ENCODE assay signal across 10 mouse cellular contexts in genomic region chr7:107568971-107569370, GRCm38 (mm10). TPM values are rescaled to one million over a fixed set of nuclear protein-coding genes. Genes with fewer than 3 reads are reported as not detected.
DNase-seq lines count a peak whose midpoint lies in the region; ATAC-seq lines count a peak whose summit lies in the region.
"Had no signal": no experiment of that assay in that cellular context is flagged by ENCODE, and none has a peak within 500 bp of the region (broad histone marks: within the 10 kb centered on the region; RNA-seq: fewer than 3 reads in every experiment).

No protein-coding gene starts in this region.

- peaks cover 15% of the 10 kb centered on the region for H3K36me3 ChIP-seq in kidney, embryonic 16.5 days (ENCODE audit: insufficient read depth, low read length)
- peaks cover 27% of the 10 kb centered on the region for H3K36me3 ChIP-seq in embryonic facial prominence, embryonic 10.5 days (replicated peaks)
- peaks cover 28% of the 10 kb centered on the region for H3K36me3 ChIP-seq in limb, embryonic 13.5 days

- ATAC-seq in kidney, embryonic 16.5 days (ENCODE audit: low FRiP score, low TSS enrichment), result no peak
- no peak for ATAC-seq in limb, embryonic 13.5 days (ENCODE audit: low FRiP score, low read depth)
- no peak for ATAC-seq in monocyte, adult 5-6 weeks (replicated peaks; ENCODE audit: insufficient number of reproducible peaks, low FRiP score, low TSS enrichment, poor library complexity, severe bottlenecking)

- peaks cover 19% of the 10 kb centered on the region for H3K4me1 ChIP-seq in kidney, embryonic 16.5 days (ENCODE audit: insufficient read depth, low read length)
- peaks cover 31% of the 10 kb centered on the region for H3K4me1 ChIP-seq in embryonic facial prominence, embryonic 10.5 days
- peaks cover 20% of the 10 kb centered on the region for H3K4me1 ChIP-seq in limb, embryonic 13.5 days

- H3K9ac ChIP-seq in kidney, embryonic 16.5 days (replicated peaks; ENCODE audit: low read length), result peak overlapping the region; percentile 32; the same call in 1 of the 2 replicates
- H3K9ac ChIP-seq in limb, embryonic 13.5 days, result peak overlapping the region; percentile 53

- H3K9me3 ChIP-seq in kidney, embryonic 16.5 days (ENCODE audit: low read length), result peaks cover 4% of the 10 kb centered on the region; the same call in 1 of the 2 replicates
- no peaks in the 10 kb centered on the region for H3K9me3 ChIP-seq in embryonic facial prominence, embryonic 10.5 days
- peaks cover 11% of the 10 kb centered on the region for H3K9me3 ChIP-seq in limb, embryonic 13.5 days

- DNase-seq in kidney, adult 18-20 months, result no peak
- peak; percentile 25 to 44 for DNase-seq in cerebellum, postnatal 10 days
- no peak for DNase-seq in embryonic facial prominence, embryonic 10.5 days (ENCODE audit: low spot score)
- DNase-seq in retina, postnatal 1 day, result no peak
- DNase-seq: layer of hippocampus, adult 9-11 months; right cerebral cortex, postnatal 4 days had no signal

- peak overlapping the region; percentile 51 for H3K4me2 ChIP-seq in kidney, embryonic 16.5 days (replicated peaks; ENCODE audit: low read depth, low read length)
- peak overlapping the region; percentile 80 for H3K4me2 ChIP-seq in limb, embryonic 13.5 days (replicated peaks)

- 46% methylated on average over 4 of the region's 4 CpGs for WGBS in kidney, embryonic 16.5 days
- 75% methylated on average over 4 of the region's 4 CpGs for WGBS in embryonic facial prominence, embryonic 10.5 days
- WGBS in limb, embryonic 13.5 days, result 51% methylated on average over 4 of the region's 4 CpGs

- H3K4me3 ChIP-seq in kidney, embryonic 16.5 days (ENCODE audit: low read length), result peak overlapping the region; percentile 33
- H3K4me3 ChIP-seq in embryonic facial prominence, embryonic 10.5 days, result peak overlapping the region; percentile 40
- peak overlapping the region; percentile 59 for H3K4me3 ChIP-seq in limb, embryonic 13.5 days

- H3K27ac ChIP-seq in kidney, embryonic 16.5 days (ENCODE audit: low read length), result no peak overlapping the region
- peak overlapping the region; percentile 48; the same call in 1 of the 2 replicates for H3K27ac ChIP-seq in embryonic facial prominence, embryonic 10.5 days (replicated peaks)
- no peak overlapping the region for H3K27ac ChIP-seq in limb, embryonic 13.5 days

- no peaks in the 10 kb centered on the region for H3K27me3 ChIP-seq in kidney, embryonic 16.5 days (ENCODE audit: insufficient read depth, low read length)
- no peaks in the 10 kb centered on the region for H3K27me3 ChIP-seq in embryonic facial prominence, embryonic 10.5 days (replicated peaks; ENCODE audit: low read depth, poor library complexity, severe bottlenecking)
- H3K27me3 ChIP-seq in limb, embryonic 13.5 days, result no peaks in the 10 kb centered on the region

RNA-seq across cellular contexts. Expression of gene Olfml1, which starts 1.7 kb away (rescaled TPM):
- polyA plus RNA-seq in kidney, embryonic 16.5 days (2015; fragmentation: Nextera tagmentation; extraction: Ambion mirVana), result 24.3 and 26.4 TPM in 2 replicates
- polyA plus RNA-seq in embryonic facial prominence, embryonic 10.5 days (2016; fragmentation: Nextera tagmentation; extraction: Ambion mirVana), result 11.7 and 12.3 TPM in 2 replicates
- 41.2 and 42.3 TPM in 2 replicates for polyA plus RNA-seq in limb, embryonic 13.5 days (2015; fragmentation: Nextera tagmentation; extraction: Ambion mirVana)
- total RNA-seq in monocyte, adult 5-6 weeks (2017), result not detected in 3 replicates

RNA-seq across cellular contexts. Expression of gene Ppfibp2, which starts 26.0 kb away (rescaled TPM):
- 6.4 and 7.1 TPM in 2 replicates for polyA plus RNA-seq in kidney, embryonic 16.5 days (2015; fragmentation: Nextera tagmentation; extraction: Ambion mirVana)
- 21.5 and 24.0 TPM in 2 replicates for polyA plus RNA-seq in embryonic facial prominence, embryonic 10.5 days (2016; fragmentation: Nextera tagmentation; extraction: Ambion mirVana)
- polyA plus RNA-seq in limb, embryonic 13.5 days (2015; fragmentation: Nextera tagmentation; extraction: Ambion mirVana), result 10.8 and 12.0 TPM in 2 replicates
- total RNA-seq in monocyte, adult 5-6 weeks (2017), result 7.1 to 20.0 TPM (median 12.9 TPM) in 3 replicates

RNA-seq across cellular contexts. Expression of gene 5330417H12Rik, which starts 56.0 kb away (rescaled TPM):
- polyA plus RNA-seq in kidney, embryonic 16.5 days (2015; fragmentation: Nextera tagmentation; extraction: Ambion mirVana), result not detected in 2 replicates
- polyA plus RNA-seq in embryonic facial prominence, embryonic 10.5 days (2016; fragmentation: Nextera tagmentation; extraction: Ambion mirVana), result not detected in 2 replicates
- 0.11 TPM in 1 of 2 replicates, not detected in the other for polyA plus RNA-seq in limb, embryonic 13.5 days (2015; fragmentation: Nextera tagmentation; extraction: Ambion mirVana)
- total RNA-seq in monocyte, adult 5-6 weeks (2017), result not detected in 3 replicates
- polyA plus RNA-seq: brain, embryonic 14.5 days had no signal

Comparison
In these comparisons a context has a peak if more than half of its experiments do, and no peak if none do; other contexts are left out.
1. DNase-seq: peak in cerebellum, postnatal 10 days (2 of 2); none in kidney, adult 18-20 months (single experiment), embryonic facial prominence, embryonic 10.5 days (single experiment) and retina, postnatal 1 day (single experiment).
2. Peak in every context shown above with its lines, with median percentiles within 50 percentile points of each other: H3K4me3 ChIP-seq.